Mouse (Mus musculus) kidney, adult 2 months (tissue): ENCODE data around the gene Col27a1.

Experiments
- CTCF ChIP-seq: fragments of 200-500 bp; conservative IDR thresholded peaks from 2 replicates; pipeline ENCODE4 v1.5.1; 2011; ENCODE audit warnings: low read depth, mild to moderate bottlenecking, control low read depth, low read length, moderate library complexity, mixed read lengths; ENCODE audit not compliant: insufficient read depth, insufficient read length
- POLR2A ChIP-seq: fragments of 200-500 bp; IDR thresholded peaks from one replicate; pipeline ENCODE4 v1.6.1; 2011; ENCODE audit warnings: low read depth, low read length, control low read depth

DNA sequence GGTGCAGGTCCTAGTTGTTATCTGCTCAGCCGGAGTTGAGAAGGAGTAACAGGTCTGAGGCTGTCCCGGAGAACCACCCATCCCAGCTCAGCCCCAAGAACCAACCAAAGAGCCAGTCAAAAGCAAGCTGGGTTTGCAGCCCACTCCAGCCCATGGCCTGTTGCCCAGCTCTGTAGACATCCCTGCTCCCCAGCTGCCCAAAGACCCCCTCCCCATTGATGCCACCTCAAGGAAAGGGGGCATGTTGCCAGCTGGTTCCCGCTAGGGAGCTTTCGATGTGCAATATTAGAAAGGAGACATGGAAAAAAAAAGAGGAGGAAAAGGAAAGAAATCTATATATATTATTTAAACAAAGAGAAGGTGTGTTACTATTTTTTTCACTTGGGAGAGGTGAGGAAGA, 119.6 kb downstream of the Col27a1 start:
- TF ChIP-seq POLR2A (no peak), CTCF (no peak)
